Mouse (Mus musculus) embryonic facial prominence, embryonic 13.5 days (tissue): ENCODE results near the gene Olfr124. TPM values are rescaled to one million over a fixed set of nuclear protein-coding genes. Genes with fewer than 3 reads are reported as not detected.

Source experiments
- ATAC-seq: fragments of 200-750 bp; cut with Nextera tagmentation; 2 replicates; pipeline ENCODE4 v1.8.0; 2017; ENCODE audit warnings: low read depth; ENCODE audit not compliant: insufficient number of reproducible peaks, insufficient read depth, low FRiP score, low TSS enrichment
- H3K27ac ChIP-seq: fragments of 300-500 bp; sonication (generic); 2 replicates; pipeline ENCODE4 v1.5.1; 2015; ENCODE audit warnings: moderate library complexity, mild to moderate bottlenecking, inconsistent platforms
- H3K27me3 ChIP-seq: fragments of 300-500 bp; sonication (generic); 2 replicates; pipeline ENCODE4 v1.6.1; 2015; ENCODE audit warnings: mild to moderate bottlenecking, inconsistent platforms
- H3K36me3 ChIP-seq: fragments of 300-500 bp; sonication (generic); 2 replicates; pipeline ENCODE4 v1.6.1; 2015; ENCODE audit warnings: mild to moderate bottlenecking, inconsistent platforms
- H3K4me1 ChIP-seq: fragments of 300-500 bp; sonication (generic); 2 replicates; pipeline ENCODE4 v1.6.1; 2015; ENCODE audit warnings: inconsistent platforms
- H3K4me2 ChIP-seq: fragments of 300-500 bp; sonication (generic); 2 replicates; pipeline ENCODE4 v1.6.1; 2015; ENCODE audit warnings: moderate library complexity, mild to moderate bottlenecking, inconsistent platforms
- H3K4me3 ChIP-seq: fragments of 300-500 bp; sonication (generic); 2 replicates; pipeline ENCODE4 v1.5.1; 2015; ENCODE audit warnings: mild to moderate bottlenecking, inconsistent platforms
- H3K9ac ChIP-seq: fragments of 300-500 bp; sonication (generic); 2 replicates; pipeline ENCODE4 v1.6.1; 2015; ENCODE audit warnings: mild to moderate bottlenecking, inconsistent platforms
- H3K9me3 ChIP-seq: fragments of 300-500 bp; sonication (generic); 2 replicates; pipeline ENCODE4 v1.6.1; 2016; ENCODE audit warnings: inconsistent platforms
- WGBS: fragments of 180-500 bp; shearing (Covaris S2); methylation state at CpG from one replicate; pipeline ENCODE4 v1.1.7; 2015; ENCODE audit warnings: mixed read lengths; 5-methylcytosine and 5-hydroxymethylcytosine counted together
- polyA plus RNA-seq: library from polyadenylated mRNA; unstranded; fragments of >200 nt; fragmentation: Nextera tagmentation; extraction: Ambion mirVana; gene quantifications from 2 replicates; pipeline ENCODE4 v1.2.1, GENCODE M21; 2015

Olfr124 gene
- not detected in 2 replicates for polyA plus RNA-seq

DNA sequence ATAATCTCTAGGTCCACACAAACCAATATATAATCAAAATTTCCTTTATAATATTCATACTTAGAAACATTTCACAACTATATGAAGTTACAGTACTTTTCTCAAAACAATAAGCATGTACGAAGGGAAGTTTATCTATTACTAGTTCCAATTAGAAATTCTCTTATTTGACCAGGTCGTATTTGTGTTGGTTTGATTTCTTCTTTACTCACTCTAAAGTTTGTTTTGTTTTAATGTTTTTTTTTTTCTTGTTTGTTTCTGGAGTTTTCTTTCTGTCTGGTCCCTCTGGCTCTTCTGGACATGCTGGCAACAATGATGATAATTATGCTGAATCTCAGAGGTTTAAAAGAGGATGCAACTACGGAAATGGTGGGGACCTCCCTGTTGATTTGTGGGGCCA, at the start of gene Olfr124:
Gene Olfr124, plus strand, starts transcription at position 301 of the 400 bp plus-strand sequence.
- H3K4me1 ChIP-seq, result no peaks in the 10 kb centered on the region
- WGBS, result 85% methylated on average over 3 of the region's 3 CpGs
- H3K27ac ChIP-seq, result no peak within 1 kb of the TSS
- no peaks in the 10 kb centered on the region for H3K36me3 ChIP-seq
- no peak within 1 kb of the TSS for H3K4me3 ChIP-seq
- H3K9me3 ChIP-seq, result no peaks in the 10 kb centered on the region
- H3K4me2 ChIP-seq, result no peak within 1 kb of the TSS
- ATAC-seq, result no peak
- no peak within 1 kb of the TSS for H3K9ac ChIP-seq
- H3K27me3 ChIP-seq, result no peaks in the 10 kb centered on the region

DNA sequence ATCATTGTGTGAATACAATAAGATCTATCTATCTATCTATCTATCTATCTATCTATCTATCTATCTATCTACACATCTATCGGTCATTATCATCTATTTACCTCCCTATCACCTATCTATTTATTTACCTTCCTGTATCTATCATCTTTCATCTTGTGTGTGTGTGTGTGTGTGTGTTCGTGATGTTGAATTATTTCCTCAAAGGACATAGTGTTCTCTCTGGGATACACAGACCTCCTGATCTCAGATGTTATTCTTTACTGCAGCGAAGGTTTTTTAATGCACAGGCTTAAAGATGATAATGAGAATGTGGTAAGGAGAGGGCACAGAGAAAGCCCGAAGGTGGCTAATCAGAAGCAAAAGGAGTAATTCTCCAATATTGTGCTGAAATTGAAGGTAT, 31.4 kb upstream of the Olfr124 start, which contains the start of gene Olfr122:
Gene Olfr122, plus strand, starts transcription at position 301 of the 400 bp plus-strand sequence.
- no peak within 1 kb of the TSS for H3K27ac ChIP-seq
- H3K4me1 ChIP-seq, result no peaks in the 10 kb centered on the region
- ATAC-seq, result no peak
- H3K4me3 ChIP-seq, result no peak within 1 kb of the TSS
- no peaks in the 10 kb centered on the region for H3K9me3 ChIP-seq
- no peak within 1 kb of the TSS for H3K4me2 ChIP-seq
- H3K27me3 ChIP-seq, result no peaks in the 10 kb centered on the region
- no peak within 1 kb of the TSS for H3K9ac ChIP-seq
- no peaks in the 10 kb centered on the region for H3K36me3 ChIP-seq
- 82% methylated on average over 4 of the region's 4 CpGs for WGBS

- no peaks in the 10 kb centered on the region for H3K9me3 ChIP-seq
- 89% methylated on average over 2 of the region's 2 CpGs for WGBS
- H3K4me2 ChIP-seq, result no peak within 1 kb of the TSS
- H3K9ac ChIP-seq, result no peak within 1 kb of the TSS
- no peak within 1 kb of the TSS for H3K27ac ChIP-seq
- H3K27me3 ChIP-seq, result no peaks in the 10 kb centered on the region
- ATAC-seq, result no peak
- no peaks in the 10 kb centered on the region for H3K36me3 ChIP-seq
- H3K4me3 ChIP-seq, result no peak within 1 kb of the TSS
- no peaks in the 10 kb centered on the region for H3K4me1 ChIP-seq
These were observed 6.5 kb upstream of the Olfr124 start, which contains the start of gene Olfr123 for GRCm38 (mm10) chr17:37793229-37793628. Gene Olfr123, plus strand, starts transcription at chr17:37793529.

- H3K9me3 ChIP-seq, result no peaks in the 10 kb centered on the region
- no peaks in the 10 kb centered on the region for H3K4me1 ChIP-seq
- no peak within 1 kb of the TSS for H3K27ac ChIP-seq
- no peak within 1 kb of the TSS for H3K4me2 ChIP-seq
- H3K9ac ChIP-seq, result no peak within 1 kb of the TSS
- ATAC-seq, result no peak
- H3K27me3 ChIP-seq, result no peaks in the 10 kb centered on the region
- no peak within 1 kb of the TSS for H3K4me3 ChIP-seq
- no peaks in the 10 kb centered on the region for H3K36me3 ChIP-seq
These were observed 33.0 kb downstream of the Olfr124 start, which contains the start of gene Olfr125 for GRCm38 (mm10) chr17:37832649-37833048. Gene Olfr125, plus strand, starts transcription at chr17:37832949.

DNA sequence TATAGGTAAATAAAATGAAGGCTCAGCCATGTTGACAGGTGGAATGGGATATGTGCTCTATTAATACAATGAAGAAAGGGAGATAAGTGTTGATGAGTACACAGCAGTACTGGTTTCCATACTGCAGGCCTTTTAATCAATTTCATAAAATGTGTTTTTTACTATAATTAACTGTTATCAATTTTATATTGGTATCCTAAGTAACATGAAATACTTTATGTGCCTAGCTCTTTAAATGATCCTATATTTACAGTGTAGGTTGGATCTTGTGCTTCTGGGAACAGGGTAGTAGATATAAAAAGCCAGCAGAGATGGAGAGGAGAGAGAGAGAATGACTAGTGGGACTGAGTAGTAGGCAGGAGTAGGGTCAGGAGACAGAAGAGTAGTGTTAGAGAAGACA, 47.5 kb downstream of the Olfr124 start, which contains the start of gene Olfr126:
Gene Olfr126, plus strand, starts transcription at position 301 of the 400 bp plus-strand sequence.
- no peak within 1 kb of the TSS for H3K4me2 ChIP-seq
- H3K4me3 ChIP-seq, result no peak within 1 kb of the TSS
- H3K9me3 ChIP-seq, result no peaks in the 10 kb centered on the region
- no peaks in the 10 kb centered on the region for H3K36me3 ChIP-seq
- no peak within 1 kb of the TSS for H3K27ac ChIP-seq
- H3K27me3 ChIP-seq, result no peaks in the 10 kb centered on the region
- H3K4me1 ChIP-seq, result no peaks in the 10 kb centered on the region
- ATAC-seq, result no peak
- no peak within 1 kb of the TSS for H3K9ac ChIP-seq

Other genes starting within 250 kb of the Olfr124 start
- gene Olfr112, start 230.4 kb upstream of the Olfr124 start, polyA plus RNA-seq, result 0.20 TPM in 1 of 2 replicates, not detected in the other
- not detected in 2 replicates for gene Olfr113, start 222.2 kb upstream of the Olfr124 start, polyA plus RNA-seq
- gene Olfr114, start 207.1 kb upstream of the Olfr124 start, polyA plus RNA-seq, result not detected in 2 replicates
- gene Olfr115, start 172.8 kb upstream of the Olfr124 start, polyA plus RNA-seq, result not detected in 2 replicates
- gene Olfr116, start 172.7 kb upstream of the Olfr124 start, polyA plus RNA-seq, result not detected in 2 replicates
- not detected in 2 replicates for gene Olfr117, start 136.1 kb upstream of the Olfr124 start, polyA plus RNA-seq
- gene Olfr118, start 132.9 kb upstream of the Olfr124 start, polyA plus RNA-seq, result not detected in 2 replicates
- not detected in 2 replicates for gene Olfr119, start 103.3 kb upstream of the Olfr124 start, polyA plus RNA-seq
- not detected in 2 replicates for gene Olfr120, start 78.1 kb upstream of the Olfr124 start, polyA plus RNA-seq
- gene Olfr121, start 51.0 kb upstream of the Olfr124 start, polyA plus RNA-seq, result not detected in 2 replicates
- gene Olfr122, start 31.3 kb upstream of the Olfr124 start, polyA plus RNA-seq, result not detected in 2 replicates
- gene Olfr123, start 6.4 kb upstream of the Olfr124 start, polyA plus RNA-seq, result not detected in 2 replicates
- gene Olfr125, start 33.1 kb downstream of the Olfr124 start, polyA plus RNA-seq, result not detected in 2 replicates
- not detected in 2 replicates for gene Olfr126, start 47.6 kb downstream of the Olfr124 start, polyA plus RNA-seq
- gene Olfr127, start 100.5 kb downstream of the Olfr124 start, polyA plus RNA-seq, result not detected in 2 replicates
- gene Olfr128, start 120.7 kb downstream of the Olfr124 start, polyA plus RNA-seq, result not detected in 2 replicates
- not detected in 2 replicates for gene Olfr761, start 153.2 kb downstream of the Olfr124 start, polyA plus RNA-seq